Mouse (Mus musculus) CH12.LX (cell line): ENCODE data around the gene Usp19. TPM values are rescaled to one million over a fixed set of nuclear protein-coding genes. Genes with fewer than 3 reads are reported as not detected.
A peak's percentile ranks its signal among the peaks of the same experiment; 100 is the strongest.

Experiments
- DNase-seq: peaks from one replicate; pipeline ENCODE4 v3.0.0-alpha.2; 2013; ENCODE audit errors: extremely low read depth
- H3K27ac ChIP-seq: 2 replicates; pipeline ENCODE4 v1.5.1; 2012; ENCODE audit warnings: low read depth, mild to moderate bottlenecking, control low read depth, moderate library complexity; ENCODE audit not compliant: insufficient read depth
- H3K27me3 ChIP-seq: replicated peaks from 2 replicates; pipeline ENCODE3; 2012; ENCODE audit warnings: inconsistent platforms
- H3K36me3 ChIP-seq, 2 experiments: replicated peaks in 1 of 2; 2 replicates each; pipeline versions ENCODE3 to v1.6.1; 2012; ENCODE audit warnings: inconsistent platforms in 1 of 2, low read length in 1 of 2, mild to moderate bottlenecking in 1 of 2, mixed read lengths in 1 of 2, moderate library complexity in 1 of 2; ENCODE audit not compliant: control insufficient read depth in 1 of 2, insufficient read depth in 1 of 2
- H3K4me1 ChIP-seq, 2 experiments: 2 replicates each; pipeline ENCODE4 v1.6.1; 2012; ENCODE audit warnings: inconsistent platforms in 1 of 2, moderate library complexity in 1 of 2; ENCODE audit not compliant: insufficient read depth in 2 of 2, control insufficient read depth in 1 of 2
- H3K4me2 ChIP-seq: 2 replicates; pipeline ENCODE4 v1.6.1; 2012; ENCODE audit warnings: low read depth, mild to moderate bottlenecking, control low read depth; ENCODE audit not compliant: poor library complexity, insufficient read depth, severe bottlenecking
- H3K4me3 ChIP-seq, 3 experiments: fragments of 150-350 bp in 1 of 3; sonication (generic) in 1 of 3; replicated peaks in 1 of 3; 2 replicates each; pipeline versions ENCODE3 to v1.5.1; 2011 to 2012; ENCODE audit warnings: low read depth in 2 of 3, low read length in 2 of 3, mild to moderate bottlenecking in 2 of 3, moderate library complexity in 2 of 3, control low read depth in 1 of 3, improper control_type of control experiment in 1 of 3, inconsistent platforms in 1 of 3, mixed read lengths in 1 of 3; ENCODE audit not compliant: poor library complexity in 1 of 3
- H3K79me2 ChIP-seq: replicated peaks from 2 replicates; pipeline ENCODE4 v1.6.1; 2012; ENCODE audit warnings: mild to moderate bottlenecking, moderate library complexity; ENCODE audit not compliant: control insufficient read depth, poor library complexity, insufficient read depth, severe bottlenecking; ENCODE audit errors: extremely low read depth
- H3K9ac ChIP-seq: 2 replicates; pipeline ENCODE4 v1.6.1; 2012; ENCODE audit warnings: low read depth, mild to moderate bottlenecking, control low read depth, moderate library complexity; ENCODE audit not compliant: insufficient read depth
- H3K9me3 ChIP-seq: replicated peaks from 2 replicates; pipeline ENCODE3; 2012; ENCODE audit warnings: low read length, inconsistent platforms, mixed read lengths
- CHD1 ChIP-seq: IDR thresholded peaks from 2 replicates; pipeline ENCODE4 v1.6.1; 2012; ENCODE audit warnings: low read depth, low read length, improper control_type of control experiment, inconsistent platforms
- EP300 ChIP-seq: IDR thresholded peaks from 2 replicates; pipeline ENCODE4 v1.6.1; 2011; ENCODE audit warnings: low read length, improper control_type of control experiment
- ETS1 ChIP-seq: conservative IDR thresholded peaks from 2 replicates; pipeline ENCODE4 v1.6.1; 2012; ENCODE audit warnings: low read depth, mild to moderate bottlenecking, inconsistent platforms, low read length, improper control_type of control experiment, moderate library complexity
- JUN ChIP-seq: IDR thresholded peaks from 2 replicates; pipeline ENCODE4 v1.6.1; 2011; ENCODE audit warnings: low read depth, mild to moderate bottlenecking, low read length, improper control_type of control experiment, moderate library complexity; ENCODE audit not compliant: insufficient read depth
- JUND ChIP-seq: conservative IDR thresholded peaks from 2 replicates; pipeline ENCODE4 v1.6.1; 2011; ENCODE audit warnings: low read depth, low read length, improper control_type of control experiment
- MAFK ChIP-seq: IDR thresholded peaks from 2 replicates; pipeline ENCODE4 v1.6.1; 2011; ENCODE audit warnings: low read length, improper control_type of control experiment; ENCODE audit not compliant: insufficient replicate concordance
- MAZ ChIP-seq: IDR thresholded peaks from 2 replicates; pipeline ENCODE4 v1.6.1; 2012; ENCODE audit warnings: low read depth, mild to moderate bottlenecking, inconsistent platforms, low read length, improper control_type of control experiment, moderate library complexity
- MXI1 ChIP-seq: IDR thresholded peaks from 2 replicates; pipeline ENCODE4 v1.6.1; 2011; ENCODE audit warnings: mild to moderate bottlenecking, low read depth, low read length, improper control_type of control experiment
- POLR2A ChIP-seq: IDR thresholded peaks from 2 replicates; pipeline ENCODE4 v1.6.1; 2011; ENCODE audit warnings: low read depth, mild to moderate bottlenecking, improper control_type of control experiment, low read length
- POLR2AphosphoS2 ChIP-seq: IDR thresholded peaks from 2 replicates; pipeline ENCODE4 v1.6.1; 2011; ENCODE audit warnings: low read depth, low read length, improper control_type of control experiment
- RAD21 ChIP-seq: IDR thresholded peaks from 2 replicates; pipeline ENCODE4 v1.6.1; 2011; ENCODE audit warnings: low read depth, mild to moderate bottlenecking, low read length, improper control_type of control experiment, moderate library complexity
- RCOR1 ChIP-seq: conservative IDR thresholded peaks from 2 replicates; pipeline ENCODE4 v1.6.1; 2012; ENCODE audit warnings: low read depth, mild to moderate bottlenecking, inconsistent platforms, low read length, improper control_type of control experiment
- SIN3A ChIP-seq: IDR thresholded peaks from 2 replicates; pipeline ENCODE4 v1.6.1; 2012; ENCODE audit warnings: low read length, improper control_type of control experiment, inconsistent platforms
- SMC3 ChIP-seq: IDR thresholded peaks from 2 replicates; pipeline ENCODE4 v1.6.1; 2011; ENCODE audit warnings: low read depth, low read length, improper control_type of control experiment
- TBP ChIP-seq: conservative IDR thresholded peaks from 2 replicates; pipeline ENCODE4 v1.6.1; 2011; ENCODE audit warnings: low read depth, low read length, improper control_type of control experiment
- ZC3H11A ChIP-seq: IDR thresholded peaks from 2 replicates; pipeline ENCODE4 v1.6.1; 2012; ENCODE audit warnings: low read depth, mild to moderate bottlenecking, inconsistent platforms, low read length, improper control_type of control experiment
- dilution Hi-C: fragments of 300-500 bp; cut with MboI; formaldehyde crosslinking; loops from 2 replicates; pipeline ENCODE4 v1.14.3; 2020; ENCODE audit warnings: low sequenced_read_pairs; ENCODE audit not compliant: extremely low pct_unique_long_range_greater_than_20kb, extremely low pct_ligation_motif_present
- in situ Hi-C: fragments of 300-500 bp; cut with MboI; formaldehyde crosslinking; loops from 3 replicates; pipeline ENCODE4 v1.14.3; 2019; ENCODE audit warnings: low sequenced_read_pairs, low pct_ligation_motif_present, low pct_unique_long_range_greater_than_20kb, mixed read lengths
- polyA plus RNA-seq: library from polyadenylated mRNA; unstranded; fragments of >175 nt; gene quantifications from 2 replicates; pipeline ENCODE4 v1.2.1, GENCODE M21; 2012; ENCODE audit warnings: low read depth; ENCODE audit not compliant: insufficient read length
- total RNA-seq, 2 experiments: library from RNA; depleted of rRNA; stranded (reverse); fragments of 300-350 nt in 1 of 2; fragments of >200 nt in 1 of 2; gene quantifications; 2 replicates each; pipeline ENCODE4 v1.2.3; 2012 to 2014

The Usp19 gene
- total and polyA plus RNA-seq, 3 experiments, result 36.5 to 106 (median 69.9) TPM

- Histone ChIP-seq H3K27ac (no peak overlapping the region), H3K4me3 (no peak overlapping the region)
Measured at GRCm38 (mm10) chr9:108452911-108453310, 37.5 kb upstream of the Usp19 start.

GRCm38 (mm10) chr9:108453458-108453857, 36.9 kb upstream of the Usp19 start:
- in situ Hi-C loops, result no loop called here
- H3K27me3 ChIP-seq, result peaks cover 9% of the 10 kb centered on the region

More at GRCm38 (mm10) chr9:108452911-108453310, 37.5 kb upstream of the Usp19 start:
- no peaks in the 10 kb centered on the region for H3K36me3 ChIP-seq
- no peaks in the 10 kb centered on the region for H3K79me2 ChIP-seq
- H3K4me2 ChIP-seq, result no peak overlapping the region
- TF ChIP-seq POLR2A (no peak), CHD1 (no peak), TBP (0 out of 2 replicates have a peak, but pooled peaks have one; percentile 6), ETS1 (no peak), POLR2AphosphoS2 (no peak), EP300 (no peak), RCOR1 (no peak), SIN3A (0 out of 2 replicates have a peak, but pooled peaks have one; percentile 7)
- in situ Hi-C loops (no loop called here), dilution Hi-C loops (no loop called here)
- H3K9ac ChIP-seq, result peak overlapping the region; percentile 34
- H3K4me1 ChIP-seq, result peaks cover 0 to 13% of the 10 kb centered on the region in 2 experiments; a peak in 3 of 4 replicates
- H3K9me3 ChIP-seq, result no peaks in the 10 kb centered on the region
- H3K27me3 ChIP-seq, result peaks cover 9% of the 10 kb centered on the region
- DNase-seq, result no peak

GRCm38 (mm10) chr9:108454429-108454828, 36.0 kb upstream of the Usp19 start:
- peaks cover 9% of the 10 kb centered on the region for H3K27me3 ChIP-seq
- no peak overlapping the region for H3K9ac ChIP-seq
- H3K36me3 ChIP-seq, result no peaks in the 10 kb centered on the region
- in situ Hi-C loops, result no loop called here
- no peak overlapping the region for H3K4me3 ChIP-seq
- no peaks in the 10 kb centered on the region for H3K9me3 ChIP-seq
- dilution Hi-C loops, result no loop called here
- no peak for DNase-seq
- no peaks in the 10 kb centered on the region for H3K79me2 ChIP-seq
- TF ChIP-seq ZC3H11A (no peak), SMC3 (no peak), MAZ (no peak)
- no peak overlapping the region for H3K4me2 ChIP-seq
- no peak overlapping the region for H3K27ac ChIP-seq
- peaks cover 0 to 14% of the 10 kb centered on the region in 2 experiments; a peak in 3 of 4 replicates for H3K4me1 ChIP-seq

More at GRCm38 (mm10) chr9:108453458-108453857, 36.9 kb upstream of the Usp19 start:
- dilution Hi-C loops, result no loop called here
- Histone ChIP-seq H3K4me2 (no peak overlapping the region), H3K9ac (no peak overlapping the region), H3K4me3 (no peak overlapping the region), H3K9me3 (no peaks in the 10 kb centered on the region), H3K79me2 (no peaks in the 10 kb centered on the region), H3K27ac (no peak overlapping the region), H3K36me3 (no peaks in the 10 kb centered on the region), H3K4me1 (peaks cover 0 to 13% of the 10 kb centered on the region in 2 experiments; a peak in 3 of 4 replicates)
- TF ChIP-seq JUN, result no peak
- TF ChIP-seq JUND, result no peak
- no peak for TF ChIP-seq MAFK
- no peak for TF ChIP-seq RAD21
- TF ChIP-seq POLR2A, result no peak
- no peak for TF ChIP-seq MXI1
- DNase-seq, result no peak
